Mouse (Mus musculus) right cerebral cortex, postnatal 10 days (tissue): Measurements from ENCODE around the gene Lad1.

ENCODE experiments used
- DNase-seq, 2 experiments: peaks; one replicate each; pipeline ENCODE4 v3.0.0; 2021; ENCODE audit warnings: low spot score in 2 of 2

Gene Lad1

DNA sequence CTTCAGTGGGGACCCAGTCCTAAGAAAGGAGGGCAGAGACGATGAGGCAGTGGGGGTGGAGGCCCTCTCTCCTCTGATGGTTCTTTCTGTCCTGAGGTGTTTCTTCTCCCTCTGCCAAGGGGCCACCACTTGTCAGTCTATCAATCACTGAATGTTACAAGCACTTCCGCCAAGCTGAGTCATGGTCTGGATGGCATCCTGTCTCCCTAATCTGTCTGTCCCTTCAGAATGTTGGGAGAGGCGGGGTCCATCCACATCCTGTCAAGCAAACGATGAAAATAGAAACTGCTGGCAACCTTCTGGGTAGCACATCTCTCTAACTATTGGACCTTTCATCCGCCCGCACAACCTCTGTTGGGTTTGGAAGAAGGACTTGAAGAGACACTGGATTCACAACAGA is 26.1 kb downstream of the Lad1 start:
- DNase-seq = no peak

DNA sequence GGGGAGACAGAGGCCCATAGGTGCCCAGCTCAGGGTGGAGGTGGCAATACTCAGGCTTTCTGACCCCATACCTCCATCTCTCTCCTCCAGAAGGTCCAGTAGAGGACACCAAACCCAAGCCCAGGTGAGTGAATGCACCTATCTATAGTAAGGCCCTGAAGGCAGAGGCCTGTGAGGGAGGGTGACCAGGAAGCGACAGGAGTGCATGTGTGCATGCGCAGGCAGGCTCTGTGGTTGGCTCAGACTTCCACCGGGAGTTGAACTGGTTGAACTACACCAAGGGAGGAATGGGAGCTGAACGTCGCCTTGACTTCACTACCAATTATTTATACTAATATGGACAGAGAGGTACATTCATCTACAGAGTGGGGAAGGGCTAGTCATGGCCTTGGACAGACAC is 28.2 kb downstream of the Lad1 start:
- DNase-seq = no peak

- DNase-seq = no peak
Measured at GRCm38 (mm10) chr1:135847139-135847562, 28.8 kb downstream of the Lad1 start.

GRCm38 (mm10) chr1:135847611-135848351 is 29.4 kb downstream of the Lad1 start:
- DNase-seq = no peak

- peak; percentile 42 to 56 for DNase-seq
Measured at GRCm38 (mm10) chr1:135850722-135851512, 32.5 kb downstream of the Lad1 start.

DNA sequence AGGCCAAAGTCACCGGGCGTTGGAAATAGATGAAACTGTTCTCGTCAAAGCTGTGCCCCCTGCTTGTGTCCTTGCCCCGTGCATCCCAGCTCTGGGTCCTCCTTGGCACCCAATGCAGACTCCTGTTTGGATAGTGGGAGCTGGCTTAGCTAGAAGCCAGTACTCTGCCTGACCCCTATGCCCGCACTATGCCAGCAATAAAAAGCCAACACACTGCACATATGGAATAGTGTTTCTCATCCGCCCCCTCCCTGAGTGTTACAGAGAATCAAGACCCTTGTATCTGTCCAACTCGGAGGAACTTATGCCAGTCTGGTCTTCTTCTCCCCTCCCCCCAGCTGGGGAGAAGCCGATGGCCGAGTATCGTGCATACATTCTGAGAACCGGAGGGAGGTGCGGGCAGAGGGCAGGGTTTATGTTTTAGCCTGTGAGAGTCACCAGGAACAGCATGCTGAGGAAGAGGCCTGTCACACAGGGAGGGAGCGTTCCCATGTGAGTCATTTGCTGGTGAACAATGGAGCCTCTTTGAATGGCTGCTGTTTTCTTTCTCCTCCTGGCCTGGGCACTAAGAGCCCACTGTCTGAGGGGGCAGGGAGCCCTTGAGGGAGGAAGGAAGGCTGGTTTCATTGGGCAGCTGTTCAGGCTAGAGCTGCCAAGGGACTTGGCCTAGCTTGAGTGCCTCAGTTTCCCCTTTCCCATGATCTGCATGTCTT is 33.8 kb downstream of the Lad1 start:
- peak; percentile 31 to 48 for DNase-seq

GRCm38 (mm10) chr1:135853200-135853599 is 34.8 kb downstream of the Lad1 start:
- DNase-seq = no peak

DNA sequence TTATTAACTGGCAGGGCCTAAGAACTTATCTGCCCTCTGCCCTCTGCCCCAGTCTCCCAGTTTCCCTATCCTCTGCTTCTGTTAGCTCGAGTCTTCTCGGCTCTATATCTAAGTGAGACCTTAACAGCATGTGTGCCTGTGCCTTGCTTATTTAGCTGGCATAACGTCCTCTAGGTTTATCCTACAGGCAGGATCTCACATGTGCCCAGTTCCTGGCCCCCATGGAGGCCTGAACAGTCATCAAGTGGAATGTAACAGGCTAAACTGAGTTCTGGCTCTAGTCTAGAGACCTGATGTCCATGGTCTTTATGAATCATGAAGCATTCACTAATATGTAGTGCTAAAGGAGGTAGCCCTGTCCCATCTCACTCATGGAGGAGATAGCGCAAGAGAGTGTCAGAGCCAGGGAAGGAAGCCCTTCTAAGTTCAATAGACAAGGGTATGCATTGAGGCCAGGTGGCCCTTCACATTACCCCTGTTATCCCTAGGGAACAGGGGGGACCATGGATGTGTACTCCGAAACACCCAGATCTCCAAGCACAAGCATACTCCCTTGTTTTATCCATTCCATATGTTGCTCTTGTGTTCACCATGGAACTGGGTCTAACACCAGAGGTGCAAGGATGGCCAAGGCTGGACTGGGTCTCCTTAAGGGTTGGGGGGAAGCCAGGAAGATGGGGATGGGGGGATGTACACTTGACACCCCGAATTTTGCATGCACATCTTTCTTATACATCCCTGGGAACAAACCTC is 36.4 kb downstream of the Lad1 start:
- no peak for DNase-seq

DNA sequence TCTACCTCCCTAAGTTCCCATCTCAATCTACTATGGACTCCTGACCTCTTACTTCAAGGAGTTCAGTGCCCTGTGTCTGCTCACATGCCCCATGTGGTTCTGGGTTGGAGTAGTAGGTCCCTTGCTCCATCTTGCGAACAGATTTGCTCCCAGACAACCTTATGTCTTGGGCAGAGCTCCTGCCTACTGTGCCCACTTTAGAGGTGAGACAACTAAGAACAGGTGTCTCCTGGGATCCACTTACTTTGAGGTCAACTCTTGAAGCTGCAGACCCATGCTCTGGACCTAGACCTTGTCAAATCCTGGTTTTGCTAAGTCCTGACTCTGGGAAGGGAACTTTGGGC is 36.9 kb downstream of the Lad1 start:
- DNase-seq = no peak

DNA sequence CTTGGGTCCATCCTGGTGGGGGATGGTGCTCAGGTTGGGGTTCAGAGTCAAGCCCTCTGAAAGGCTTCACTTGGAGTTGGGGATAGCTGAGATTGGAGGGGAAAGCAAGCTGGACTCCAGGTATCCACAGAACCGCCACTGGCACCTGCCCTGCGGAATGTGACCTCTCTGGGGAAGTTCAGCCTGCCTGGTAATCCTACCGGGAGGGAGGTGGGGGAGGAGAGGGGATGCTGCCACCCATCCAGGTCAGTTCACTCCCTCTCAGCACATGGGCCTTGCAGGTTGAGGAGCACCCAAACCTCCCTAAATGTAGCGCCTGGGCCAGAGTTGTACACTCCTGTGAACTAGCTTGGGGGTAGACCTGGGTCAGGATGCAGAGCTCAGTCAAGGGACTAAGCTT is 37.7 kb downstream of the Lad1 start:
- DNase-seq = no peak

GRCm38 (mm10) chr1:135857137-135857775 is 38.9 kb downstream of the Lad1 start:
- DNase-seq = no peak

GRCm38 (mm10) chr1:135858533-135858932 is 40.1 kb downstream of the Lad1 start:
- no peak for DNase-seq

GRCm38 (mm10) chr1:135861091-135861490 is 42.7 kb downstream of the Lad1 start:
- no peak for DNase-seq

DNA sequence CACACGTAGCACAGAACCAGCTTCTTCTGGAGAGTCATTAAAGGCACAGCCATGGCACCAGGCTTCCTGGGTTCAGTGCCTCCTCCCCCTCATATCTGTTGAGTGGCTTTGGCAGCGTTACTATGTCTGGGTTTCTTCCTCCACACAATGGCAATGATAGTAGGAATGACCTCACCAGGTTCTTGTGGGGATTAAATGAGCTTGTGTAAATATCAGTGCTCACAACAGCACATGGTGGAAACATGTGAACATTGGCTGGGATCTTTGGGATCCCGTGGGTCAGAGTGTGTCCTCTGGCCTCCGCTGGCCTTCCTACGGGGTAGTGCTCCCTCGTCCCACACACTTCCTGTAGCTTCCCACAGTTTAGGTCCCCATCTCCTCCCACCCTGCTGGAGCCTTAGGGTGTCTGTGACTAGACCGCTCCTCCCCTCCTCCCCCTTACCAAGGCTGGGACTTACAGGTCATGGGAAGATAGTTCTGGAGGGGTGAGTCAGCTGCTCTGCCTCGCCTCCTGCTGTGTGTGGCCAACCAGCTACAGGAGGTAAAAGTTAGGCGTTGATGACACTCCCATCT is 43.7 kb downstream of the Lad1 start:
- no peak for DNase-seq

DNA sequence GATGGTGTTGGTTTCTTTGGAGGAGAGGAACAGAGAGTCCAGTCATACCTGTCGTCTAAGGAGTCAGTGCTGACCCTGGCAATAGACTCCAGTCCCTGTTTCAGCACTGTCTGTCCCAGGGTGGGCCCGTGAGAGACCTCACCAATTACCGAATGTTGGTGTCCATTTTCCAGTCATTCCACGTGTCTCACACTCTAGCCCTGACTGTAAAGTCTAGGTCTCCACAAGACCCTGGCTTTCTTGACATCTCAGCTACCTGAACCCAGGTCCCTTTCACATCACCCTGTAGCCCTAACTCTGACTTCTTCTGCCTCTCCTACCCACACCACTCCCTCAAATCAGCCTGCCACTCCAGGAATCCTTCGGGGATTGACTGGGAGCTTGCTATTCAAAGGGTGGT is 44.2 kb downstream of the Lad1 start:
- DNase-seq = no peak

DNA sequence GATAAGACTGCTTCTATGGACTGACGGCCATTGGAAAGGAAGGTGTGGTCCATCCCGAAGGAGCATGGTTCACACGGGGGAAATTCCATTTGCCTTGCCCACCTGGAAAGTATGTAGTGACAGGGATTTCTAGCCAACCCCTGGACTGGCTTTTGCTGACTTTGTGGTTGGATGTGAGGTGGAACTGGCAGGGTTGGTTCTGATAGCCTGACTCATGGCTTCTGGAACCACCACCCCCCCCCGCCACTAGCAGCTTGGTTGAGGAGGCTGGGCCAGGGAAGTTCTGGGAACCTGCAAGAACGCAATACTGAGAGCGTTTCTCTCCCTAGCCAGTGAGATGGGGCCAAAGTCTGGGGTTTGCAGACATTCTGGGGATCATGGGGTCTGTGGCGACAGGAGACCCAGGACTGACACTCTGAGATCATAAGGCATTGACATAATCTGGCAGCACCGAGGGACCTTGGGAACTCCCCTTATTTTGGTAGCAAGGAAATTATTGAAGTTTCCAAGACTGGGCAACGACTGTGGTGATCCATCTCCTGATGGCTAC is 45.5 kb downstream of the Lad1 start:
- DNase-seq = no peak

DNA sequence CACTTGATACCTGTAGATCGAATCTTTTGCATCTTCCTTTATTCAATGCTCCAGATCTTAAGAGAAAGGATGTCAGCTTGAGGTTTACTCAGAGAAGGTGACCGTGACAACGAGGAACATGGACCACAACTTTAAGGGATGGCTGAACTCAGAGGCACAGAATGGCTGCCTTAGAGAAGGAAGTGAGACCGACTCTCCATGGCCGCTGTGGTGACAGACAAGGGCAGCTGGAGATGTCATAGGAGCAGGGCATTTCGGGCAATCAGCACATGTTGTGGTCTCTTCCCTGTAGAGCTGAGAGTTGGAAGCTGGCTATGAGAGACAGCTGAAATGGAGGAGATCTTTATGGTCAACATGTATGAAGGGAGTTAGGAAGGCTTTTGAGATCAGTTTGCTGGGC is 46.4 kb downstream of the Lad1 start:
- no peak for DNase-seq

- peak; percentile 69 to 86 for DNase-seq
Measured at GRCm38 (mm10) chr1:135865518-135866194, 47.3 kb downstream of the Lad1 start.

DNA sequence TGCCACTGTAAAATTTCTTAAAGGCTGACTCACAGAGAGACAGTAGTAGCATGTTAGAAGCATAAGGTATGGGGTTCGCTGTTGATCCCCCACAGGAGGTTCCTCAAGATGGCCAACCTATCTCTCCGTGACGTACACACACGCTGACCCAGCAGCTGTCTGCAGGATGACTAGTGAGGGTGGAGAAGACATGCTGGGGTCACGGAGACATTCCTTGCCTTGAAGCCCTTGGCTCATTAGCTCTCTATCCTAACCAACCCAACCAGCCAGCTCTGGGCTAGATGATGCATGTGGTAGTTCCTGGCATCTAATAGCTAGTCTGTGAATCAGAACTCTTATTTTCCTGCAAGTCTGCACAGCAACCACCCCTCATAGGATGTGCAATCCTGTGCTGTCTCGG is 50.2 kb downstream of the Lad1 start:
- no peak for DNase-seq

DNA sequence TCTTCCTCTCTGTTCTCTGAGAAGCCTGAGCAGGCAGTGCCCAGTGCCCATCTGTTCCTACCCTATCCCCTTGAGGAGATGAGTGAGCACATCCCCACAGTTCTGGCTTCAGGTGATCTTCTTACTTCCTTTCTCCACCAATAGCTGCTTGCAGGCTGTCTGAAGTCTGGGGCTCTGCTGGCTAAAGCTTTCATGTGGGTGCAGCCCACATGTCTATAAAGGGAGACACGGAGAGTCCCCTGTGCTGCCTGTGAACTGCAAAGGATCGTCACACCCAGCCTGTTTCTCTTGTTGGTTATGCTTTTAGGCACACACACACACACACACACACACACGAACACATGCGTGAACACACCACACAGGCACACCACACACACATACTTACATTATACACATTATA is 54.6 kb downstream of the Lad1 start:
- no peak for DNase-seq
